Mouse (Mus musculus): ENCODE data around the gene Cdk19. TPM values are rescaled to one million over a fixed set of nuclear protein-coding genes. Genes with fewer than 3 reads are reported as not detected.

Gene Cdk19
- polyA plus RNA-seq, 1 experiment = 6.6 TPM

DNA sequence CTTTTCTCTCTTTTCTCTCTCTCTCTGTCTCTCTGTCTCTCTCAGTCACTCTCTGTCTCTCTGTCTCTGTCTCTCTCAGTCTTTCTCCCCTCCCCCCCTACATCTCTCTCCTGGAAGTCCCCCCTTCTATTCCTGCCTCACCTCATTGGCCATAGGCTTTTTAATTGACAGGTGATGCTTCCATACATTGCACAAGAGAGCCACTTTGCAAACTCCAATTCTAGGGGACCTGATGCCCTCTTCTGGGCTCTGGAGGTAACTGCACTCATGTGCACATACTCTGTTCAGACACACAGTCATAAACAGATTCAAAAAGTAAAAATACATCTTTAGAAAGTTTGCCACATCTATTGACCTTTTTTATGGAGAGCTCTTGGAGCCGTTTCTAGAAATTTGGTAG, 9.1 kb upstream of the Cdk19 start:
- WGBS = 66% methylated on average over 1 of the region's 1 CpGs
- no peak overlapping the region for H3K4me3 ChIP-seq (ENCODE audit: insufficient read depth, low read depth, low read length)

DNA sequence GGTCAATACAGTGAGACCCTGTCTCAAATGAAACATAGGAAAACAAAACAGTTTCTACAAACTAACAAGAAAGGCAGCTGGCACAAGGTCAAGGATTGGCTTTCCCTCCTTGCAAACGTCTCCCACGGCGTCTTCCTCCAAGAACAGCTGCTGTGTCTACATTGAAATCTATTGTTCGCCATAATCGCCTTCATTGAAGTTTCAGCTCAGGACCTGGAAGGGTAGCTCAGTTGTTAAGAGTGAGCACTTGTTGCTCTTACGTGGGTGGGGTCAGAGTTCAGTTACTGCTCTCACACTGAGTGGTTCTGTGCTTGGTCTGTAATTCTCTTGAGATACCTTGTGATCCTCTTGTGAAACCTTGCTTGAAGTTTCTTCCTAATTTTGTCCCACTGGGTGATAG, 6.5 kb upstream of the Cdk19 start:
- TF ChIP-seq POLR2A (IDR thresholded peaks at IDR 0.05; ENCODE audit: low read depth, low read length) (no peak), CTCF (conservative IDR thresholded peaks at IDR 0.05; ENCODE audit: insufficient read depth, insufficient read length, low read depth, low read length) (no peak)
- 78% methylated on average over 6 of the region's 6 CpGs for WGBS
- Histone ChIP-seq H3K36me3 (ENCODE audit: control insufficient read depth, insufficient read depth, low read length) (no peaks in the 10 kb centered on the region), H3K4me3 (ENCODE audit: insufficient read depth, low read depth, low read length) (no peak overlapping the region), H3K4me1 (ENCODE audit: control insufficient read depth, insufficient read depth, low read length) (no peaks in the 10 kb centered on the region), H3K27ac (ENCODE audit: insufficient read depth, low read depth, low read length) (no peak overlapping the region), H3K27me3 (replicated peaks; ENCODE audit: control insufficient read depth, insufficient read depth, low read length) (no peaks in the 10 kb centered on the region)
- DNase-seq = peak; percentile 10

More for the DNA sequence above, 9.1 kb upstream of the Cdk19 start:
- TF ChIP-seq POLR2A (IDR thresholded peaks at IDR 0.05; ENCODE audit: low read depth, low read length) = no peak
- TF ChIP-seq CTCF (conservative IDR thresholded peaks at IDR 0.05; ENCODE audit: insufficient read depth, insufficient read length, low read depth, low read length) = no peak
- H3K36me3 ChIP-seq (ENCODE audit: control insufficient read depth, insufficient read depth, low read length) = no peaks in the 10 kb centered on the region
- no peaks in the 10 kb centered on the region for H3K4me1 ChIP-seq (ENCODE audit: control insufficient read depth, insufficient read depth, low read length)
- DNase-seq = no peak
- H3K27me3 ChIP-seq (replicated peaks; ENCODE audit: control insufficient read depth, insufficient read depth, low read length) = no peaks in the 10 kb centered on the region
- no peak overlapping the region for H3K27ac ChIP-seq (ENCODE audit: insufficient read depth, low read depth, low read length)

DNA sequence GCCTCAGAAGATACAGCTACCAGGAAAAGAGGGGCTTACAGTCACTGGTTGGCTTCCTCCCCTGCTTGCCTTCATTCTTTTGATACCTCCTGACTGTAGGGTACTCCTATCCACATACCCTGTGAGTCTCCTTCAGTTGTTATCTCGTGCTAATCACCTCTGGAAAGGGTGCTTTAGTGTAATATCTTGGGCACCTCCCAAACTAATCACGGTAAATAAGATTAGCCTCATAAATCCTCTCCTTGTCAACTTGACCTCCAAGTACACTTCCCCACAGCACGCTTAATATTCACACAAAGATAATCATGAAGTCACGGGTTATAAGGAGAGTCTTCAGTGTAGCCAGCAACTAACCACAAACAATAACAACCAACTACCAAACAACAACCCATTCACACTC, 2.7 kb downstream of the Cdk19 start:
- 57% methylated on average over 4 of the region's 4 CpGs for WGBS
- no peaks in the 10 kb centered on the region for H3K36me3 ChIP-seq (ENCODE audit: control insufficient read depth, insufficient read depth, low read length)
- H3K27ac ChIP-seq (ENCODE audit: insufficient read depth, low read depth, low read length) = no peak overlapping the region
- H3K4me1 ChIP-seq (ENCODE audit: control insufficient read depth, insufficient read depth, low read length) = no peaks in the 10 kb centered on the region
- no peak overlapping the region for H3K4me3 ChIP-seq (ENCODE audit: insufficient read depth, low read depth, low read length)
- TF ChIP-seq POLR2A (IDR thresholded peaks at IDR 0.05; ENCODE audit: low read depth, low read length) = no peak
- no peak for TF ChIP-seq CTCF (conservative IDR thresholded peaks at IDR 0.05; ENCODE audit: insufficient read depth, insufficient read length, low read depth, low read length)
- H3K27me3 ChIP-seq (replicated peaks; ENCODE audit: control insufficient read depth, insufficient read depth, low read length) = no peaks in the 10 kb centered on the region
- DNase-seq = no peak

DNA sequence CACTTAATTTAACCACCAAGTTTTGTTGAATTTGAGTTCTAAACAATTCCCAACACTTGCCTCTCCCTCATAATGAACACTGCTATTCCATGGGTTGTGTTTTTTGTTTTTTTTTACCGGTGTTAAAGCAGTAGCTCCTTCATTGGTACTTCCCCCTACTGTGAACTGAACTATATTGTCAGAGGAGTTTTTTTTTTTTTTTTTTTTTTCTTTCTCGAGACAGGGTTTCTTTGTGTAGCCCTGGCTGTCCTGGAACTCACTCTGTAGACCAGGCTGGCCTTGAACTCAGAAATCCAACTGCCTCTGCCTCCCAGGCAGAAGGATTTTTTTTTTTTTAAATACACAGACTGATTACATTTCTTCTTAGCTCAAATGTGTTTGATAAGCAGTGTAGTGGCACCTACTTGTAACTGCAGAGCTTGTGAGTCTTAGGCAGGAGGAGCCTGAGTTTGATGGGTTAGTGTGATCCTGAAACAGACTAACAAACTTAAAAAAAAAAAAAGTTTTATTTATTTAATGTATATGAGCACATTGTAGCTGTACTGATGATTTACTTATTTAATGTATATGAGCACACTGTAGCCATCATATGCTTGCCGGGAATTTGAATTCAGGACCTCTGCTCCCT, 7.5 kb downstream of the Cdk19 start:
- TF ChIP-seq POLR2A (IDR thresholded peaks at IDR 0.05; ENCODE audit: low read depth, low read length) (no peak), CTCF (conservative IDR thresholded peaks at IDR 0.05; ENCODE audit: insufficient read depth, insufficient read length, low read depth, low read length) (no peak)
- DNase-seq = no peak
- Histone ChIP-seq H3K27ac (ENCODE audit: insufficient read depth, low read depth, low read length) (no peak overlapping the region), H3K4me1 (ENCODE audit: control insufficient read depth, insufficient read depth, low read length) (no peaks in the 10 kb centered on the region), H3K4me3 (ENCODE audit: insufficient read depth, low read depth, low read length) (no peak overlapping the region), H3K27me3 (replicated peaks; ENCODE audit: control insufficient read depth, insufficient read depth, low read length) (no peaks in the 10 kb centered on the region), H3K36me3 (ENCODE audit: control insufficient read depth, insufficient read depth, low read length) (no peaks in the 10 kb centered on the region)
- WGBS = 71% methylated on average over 3 of the region's 3 CpGs

DNA sequence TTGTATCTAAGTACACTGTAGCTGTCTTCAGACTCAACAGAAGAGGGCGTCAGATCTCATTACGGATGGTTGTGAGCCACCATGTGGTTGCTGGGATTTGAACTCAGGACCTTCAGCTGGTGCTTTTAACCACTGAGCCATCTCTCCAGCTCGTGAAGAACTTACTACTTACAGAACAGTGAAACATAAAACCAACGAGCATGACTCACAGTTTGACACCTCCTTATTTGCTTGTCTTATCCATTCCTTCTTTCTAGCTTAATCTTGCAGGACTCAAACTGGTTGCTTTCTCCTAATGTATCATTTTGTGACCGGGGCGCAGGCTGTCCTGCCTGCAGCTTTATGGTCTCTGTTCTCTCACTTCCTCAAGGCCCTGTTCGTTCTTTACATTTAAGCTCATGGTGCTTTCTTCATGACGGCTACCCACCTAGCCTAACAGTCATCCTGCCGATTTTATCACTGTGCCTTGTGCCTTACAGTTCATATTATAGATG, 8.1 kb downstream of the Cdk19 start:
- Histone ChIP-seq H3K4me1 (ENCODE audit: control insufficient read depth, insufficient read depth, low read length) (no peaks in the 10 kb centered on the region), H3K27ac (ENCODE audit: insufficient read depth, low read depth, low read length) (no peak overlapping the region), H3K27me3 (replicated peaks; ENCODE audit: control insufficient read depth, insufficient read depth, low read length) (no peaks in the 10 kb centered on the region), H3K4me3 (ENCODE audit: insufficient read depth, low read depth, low read length) (no peak overlapping the region), H3K36me3 (ENCODE audit: control insufficient read depth, insufficient read depth, low read length) (no peaks in the 10 kb centered on the region)
- TF ChIP-seq CTCF (conservative IDR thresholded peaks at IDR 0.05; ENCODE audit: insufficient read depth, insufficient read length, low read depth, low read length) (no peak), POLR2A (IDR thresholded peaks at IDR 0.05; ENCODE audit: low read depth, low read length) (no peak)
- 66% methylated on average over 9 of the region's 9 CpGs for WGBS
- no peak for DNase-seq

DNA sequence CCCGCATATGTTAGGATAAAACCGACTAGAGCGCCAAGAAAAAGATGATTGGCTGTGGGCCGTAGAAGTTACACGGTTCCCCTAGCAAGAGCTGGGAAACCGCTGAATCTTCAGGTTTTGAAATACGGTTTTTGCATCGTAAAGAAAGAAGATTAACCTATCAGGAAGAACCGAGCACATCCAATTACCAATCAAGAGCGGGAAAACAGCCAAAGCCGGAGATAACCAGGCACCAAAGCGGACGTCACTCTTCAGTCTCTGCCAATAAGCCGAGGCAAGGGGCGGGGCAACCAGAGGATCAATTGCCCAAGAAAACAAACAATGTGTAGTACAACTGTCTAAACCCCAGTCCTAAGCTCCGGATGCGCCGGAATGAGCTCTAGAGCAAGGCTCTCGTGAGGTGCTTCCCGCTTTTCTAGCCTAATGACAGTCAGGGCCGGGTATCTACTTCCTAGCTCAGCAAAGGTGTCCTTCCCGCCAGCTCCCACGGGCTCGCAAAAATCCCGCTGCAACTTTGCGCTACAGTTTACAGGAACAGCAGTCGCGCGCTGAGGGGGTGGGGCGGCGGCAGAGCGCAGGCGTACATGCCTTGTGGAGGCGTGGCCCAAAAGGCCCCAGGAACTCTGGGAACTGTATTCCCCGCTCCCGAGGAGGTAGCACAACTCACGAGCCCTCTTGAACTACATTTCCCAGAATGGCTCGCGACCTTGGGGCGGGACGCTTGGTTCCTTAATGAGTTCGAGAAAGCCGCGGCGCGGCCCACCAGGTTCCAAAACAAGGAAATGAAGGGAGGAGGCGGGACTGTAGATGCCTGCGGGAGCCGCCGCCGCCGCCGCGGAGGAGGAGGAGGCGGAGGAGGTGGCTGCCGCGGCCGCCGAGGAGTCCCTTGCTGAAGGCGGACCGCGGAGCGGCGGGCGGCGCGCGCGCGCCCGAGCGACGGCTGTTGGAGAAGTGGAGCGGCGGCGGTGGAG, 9.5 kb downstream of the Cdk19 start:
- TF ChIP-seq CTCF (conservative IDR thresholded peaks at IDR 0.05; ENCODE audit: insufficient read depth, insufficient read length, low read depth, low read length) (no peak), POLR2A (IDR thresholded peaks at IDR 0.05; ENCODE audit: low read depth, low read length) (peak; percentile 28)
- WGBS = under 1% methylated on average over 76 of the region's 76 CpGs
- Histone ChIP-seq H3K27me3 (replicated peaks; ENCODE audit: control insufficient read depth, insufficient read depth, low read length) (no peaks in the 10 kb centered on the region), H3K27ac (ENCODE audit: insufficient read depth, low read depth, low read length) (peak overlapping the region; percentile 95), H3K4me1 (ENCODE audit: control insufficient read depth, insufficient read depth, low read length) (no peaks in the 10 kb centered on the region), H3K4me3 (ENCODE audit: insufficient read depth, low read depth, low read length) (peak overlapping the region; percentile 92), H3K36me3 (ENCODE audit: control insufficient read depth, insufficient read depth, low read length) (no peaks in the 10 kb centered on the region)
- DNase-seq = peak; percentile 100

DNA sequence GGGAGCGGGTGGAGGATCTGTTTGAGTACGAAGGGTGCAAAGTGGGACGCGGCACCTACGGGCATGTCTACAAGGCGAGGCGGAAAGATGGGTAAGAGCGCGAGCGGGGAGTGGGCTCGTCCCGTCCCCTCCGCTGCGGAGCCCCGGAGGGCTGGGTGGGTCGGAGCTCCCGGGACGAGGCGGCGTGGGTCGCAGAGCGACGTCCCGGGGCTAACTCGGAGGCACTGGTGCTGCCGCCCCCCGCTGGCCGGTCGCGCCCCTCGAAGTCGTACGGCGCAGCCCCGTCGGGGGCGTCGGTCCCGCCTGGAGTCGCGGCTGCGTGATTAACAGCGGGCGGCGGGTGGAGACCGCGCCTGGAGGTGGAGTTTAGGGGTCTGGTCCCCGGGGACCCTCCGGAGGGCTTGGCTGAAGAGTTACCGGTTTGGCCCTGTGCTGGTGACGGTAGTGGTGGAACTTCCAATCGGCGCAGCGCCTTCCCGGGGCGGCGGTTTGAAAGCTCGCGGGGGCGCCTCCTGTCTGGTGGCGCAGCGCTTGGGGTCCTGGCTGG, 10.3 kb downstream of the Cdk19 start:
- under 1% methylated on average over 61 of the region's 62 CpGs for WGBS
- 0 out of 2 replicates have a peak, but pooled peaks have one; percentile 2 for TF ChIP-seq CTCF (conservative IDR thresholded peaks at IDR 0.05; ENCODE audit: insufficient read depth, insufficient read length, low read depth, low read length)
- no peak for TF ChIP-seq POLR2A (IDR thresholded peaks at IDR 0.05; ENCODE audit: low read depth, low read length)
- Histone ChIP-seq H3K36me3 (ENCODE audit: control insufficient read depth, insufficient read depth, low read length) (no peaks in the 10 kb centered on the region), H3K4me3 (ENCODE audit: insufficient read depth, low read depth, low read length) (peak overlapping the region; percentile 84), H3K4me1 (ENCODE audit: control insufficient read depth, insufficient read depth, low read length) (no peaks in the 10 kb centered on the region), H3K27me3 (replicated peaks; ENCODE audit: control insufficient read depth, insufficient read depth, low read length) (no peaks in the 10 kb centered on the region), H3K27ac (ENCODE audit: insufficient read depth, low read depth, low read length) (peak overlapping the region; percentile 27)
- peak; percentile 52 for DNase-seq

All from kidney, adult 2 months (tissue).